In the genomic region with DNA sequence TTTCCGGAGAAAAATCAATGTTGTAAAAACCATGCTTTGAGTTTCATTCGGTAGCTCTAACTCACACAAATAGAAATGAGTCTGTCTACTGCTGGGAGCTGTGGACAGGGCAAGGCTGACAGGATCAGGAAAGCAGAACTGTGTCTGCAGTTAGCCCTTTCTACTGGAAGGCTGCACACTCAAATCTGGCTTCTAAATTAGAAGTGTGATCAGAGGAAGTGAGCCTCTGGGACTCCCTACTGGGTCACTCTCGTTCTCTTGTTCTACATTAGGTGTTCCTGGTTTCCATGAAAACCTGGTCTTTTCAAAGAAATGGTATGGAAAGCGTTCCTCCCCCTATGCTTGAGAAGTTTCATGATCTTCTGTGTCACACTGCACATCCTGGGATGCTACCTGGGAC, we compare ENCODE assay signal across 22 mouse cellular contexts.
A peak's percentile ranks its signal among the peaks of the same experiment; 100 is the strongest.
DNase-seq lines count a peak whose midpoint lies in the region; ATAC-seq and TF ChIP-seq lines count a peak whose summit lies in the region.
"Had no signal": no experiment of that assay in that cellular context is flagged by ENCODE, and none has a peak within 500 bp of the region (broad histone marks: within the 10 kb centered on the region; RNA-seq: fewer than 3 reads in every experiment).

No protein-coding gene starts in this region.

- TF ChIP-seq CTCF in layer of hippocampus, adult 2 months (conservative IDR thresholded peaks at IDR 0.05) = no peak

- peak overlapping the region; percentile 25; the same call in 1 of the 2 replicates for H3K27ac ChIP-seq in layer of hippocampus, adult 2 months
- H3K27ac ChIP-seq: embryonic facial prominence, embryonic 12.5 days; embryonic facial prominence, embryonic 15.5 days; gastrocnemius, adult 2 months; heart, adult 2 months; hindbrain, embryonic 12.5 days; hindbrain, embryonic 15.5 days had no signal

- ATAC-seq in monocyte, adult 5-6 weeks (replicated peaks; ENCODE audit: insufficient number of reproducible peaks, low FRiP score, low TSS enrichment, poor library complexity, severe bottlenecking) = 0 out of 2 replicates have a peak, but pooled peaks have one; percentile 33
- ATAC-seq: forebrain, embryonic 14.5 days; forebrain, postnatal 0 days had no signal

- no peak overlapping the region for H3K4me3 ChIP-seq in layer of hippocampus, adult 2 months
- H3K4me3 ChIP-seq: embryonic facial prominence, embryonic 12.5 days; embryonic facial prominence, embryonic 15.5 days; gastrocnemius, adult 2 months; heart, adult 2 months; hindbrain, embryonic 12.5 days; hindbrain, embryonic 15.5 days had no signal

- DNase-seq in layer of hippocampus, adult 2 months (ENCODE audit: low spot score in 2 of 2) = no peak
- DNase-seq in layer of hippocampus, postnatal 10 days (ENCODE audit: low spot score in 2 of 2) = no peak
- peak; percentile 36 for DNase-seq in brain, adult 2 months (ENCODE audit: low read depth, low spot score)
- DNase-seq in induced T-regulatory cell, adult 2 months (ENCODE audit: low read depth) = peak; percentile 26
- no peak for DNase-seq in lung, postnatal 25 days (ENCODE audit: low spot score)
- no peak for DNase-seq in right cerebral cortex, adult 2 months (ENCODE audit: low spot score in 2 of 2)
- DNase-seq in c-Kit-positive CD71-positive TER-119-positive erythroid progenitor cells, embryonic 14.5 days (ENCODE audit: low spot score) = no peak
- DNase-seq: adrenal gland, adult 2 months; adrenal gland, postnatal 14 days; cerebellum, adult 18-20 months; cerebellum, adult 9-10 months; cerebellum, postnatal 14 days; forebrain, postnatal 0 days; gastrocnemius, adult 2 months; gastrocnemius, postnatal 25 days; heart, adult 2 months had no signal

Comparison
In these comparisons a context has a peak if more than half of its experiments do, and no peak if none do; other contexts are left out.
1. DNase-seq: peak in brain, adult 2 months (single experiment) and induced T-regulatory cell, adult 2 months (single experiment); none in layer of hippocampus, adult 2 months (0 of 2), layer of hippocampus, postnatal 10 days (0 of 2), lung, postnatal 25 days (single experiment), right cerebral cortex, adult 2 months (0 of 2) and c-Kit-positive CD71-positive TER-119-positive erythroid progenitor cells, embryonic 14.5 days (single experiment).